Mouse (Mus musculus) erythroblast, embryonic 14.5 days (primary cell): Measurements from ENCODE around the gene Gm3033. TPM values are rescaled to one million over a fixed set of nuclear protein-coding genes. Genes with fewer than 3 reads are reported as not detected.
"Not testable (repeated sequence)": the region's sequence is repeated elsewhere in the genome, so short reads cannot be mapped to it uniquely, and the experiment has no call there.

Experiments used
- H3K27me3 ChIP-seq: 2 replicates; pipeline ENCODE4 v1.6.1; 2012; ENCODE audit warnings: inconsistent platforms; ENCODE audit not compliant: control insufficient read depth
- H3K36me3 ChIP-seq: 2 replicates; pipeline ENCODE4 v1.6.1; 2012; ENCODE audit warnings: mild to moderate bottlenecking, inconsistent platforms; ENCODE audit not compliant: control insufficient read depth
- H3K4me1 ChIP-seq: 2 replicates; pipeline ENCODE4 v1.6.1; 2012; ENCODE audit warnings: inconsistent platforms; ENCODE audit not compliant: control insufficient read depth
- H3K4me3 ChIP-seq: replicated peaks from 2 replicates; pipeline ENCODE3; 2012; ENCODE audit warnings: moderate library complexity, mild to moderate bottlenecking, inconsistent platforms
- H3K9me3 ChIP-seq: 2 replicates; pipeline ENCODE4 v1.6.1; 2012; ENCODE audit warnings: low read length, inconsistent platforms, mixed read lengths; ENCODE audit not compliant: control insufficient read depth
- polyA plus RNA-seq: library from polyadenylated mRNA; stranded (reverse); fragments of >175 nt; gene quantifications from 2 replicates; pipeline ENCODE4 v1.2.3, GENCODE M21; 2012

Gene Gm3033
- not detected in 2 replicates for polyA plus RNA-seq

DNA sequence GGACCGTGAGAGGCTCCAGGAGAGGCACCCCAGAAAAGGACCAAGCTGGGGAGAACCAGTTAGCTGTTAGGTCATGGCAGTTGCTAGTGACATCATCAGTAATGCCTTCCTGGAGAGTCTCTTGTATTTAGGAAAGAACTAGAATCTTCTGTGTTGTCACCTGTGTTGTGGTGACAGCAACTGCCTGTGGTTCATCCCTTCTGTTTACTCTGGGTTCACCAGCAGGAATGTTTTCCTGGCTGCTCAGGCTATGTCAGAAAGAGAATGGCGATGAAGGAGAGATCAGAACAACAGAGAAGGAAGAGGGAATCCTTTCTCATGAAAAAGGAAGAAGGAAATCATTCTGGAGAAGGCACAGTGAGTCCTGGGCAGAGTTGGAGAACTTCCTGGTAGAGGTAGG lies at the start of gene Gm3033:
TSS of gene Gm3033 (plus strand) at position 301 of the 400 bp plus-strand sequence.
- H3K9me3 ChIP-seq, H3K4me3 ChIP-seq, H3K4me1 ChIP-seq, H3K27me3 ChIP-seq, H3K36me3 ChIP-seq: not testable (repeated sequence)

DNA sequence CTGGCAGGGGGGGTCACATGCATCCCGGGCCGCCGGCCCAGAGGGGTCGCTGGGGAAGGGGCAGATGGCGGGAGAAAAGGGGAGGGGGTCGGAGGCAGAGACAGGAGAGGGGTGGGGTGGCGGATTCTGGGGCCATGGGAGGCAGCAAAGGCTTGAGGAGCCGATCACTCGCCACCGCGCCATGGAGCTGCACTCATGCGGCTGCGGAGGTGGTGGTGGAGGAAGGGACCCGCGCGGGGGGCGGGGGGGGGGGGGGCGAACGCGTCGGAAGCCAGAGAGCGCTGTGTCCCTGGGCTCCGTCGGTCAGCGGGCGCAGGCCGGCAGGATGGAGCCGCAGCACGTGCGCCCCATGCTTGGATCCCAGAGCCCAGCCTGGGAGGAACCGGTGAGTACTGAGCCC lies 36.3 kb upstream of the Gm3033 start, which contains the start of gene Gm3002:
TSS of gene Gm3002 (plus strand) at position 301 of the 400 bp plus-strand sequence.
- H3K27me3 ChIP-seq, H3K9me3 ChIP-seq, H3K4me1 ChIP-seq, H3K36me3 ChIP-seq, H3K4me3 ChIP-seq: not testable (repeated sequence)

DNA sequence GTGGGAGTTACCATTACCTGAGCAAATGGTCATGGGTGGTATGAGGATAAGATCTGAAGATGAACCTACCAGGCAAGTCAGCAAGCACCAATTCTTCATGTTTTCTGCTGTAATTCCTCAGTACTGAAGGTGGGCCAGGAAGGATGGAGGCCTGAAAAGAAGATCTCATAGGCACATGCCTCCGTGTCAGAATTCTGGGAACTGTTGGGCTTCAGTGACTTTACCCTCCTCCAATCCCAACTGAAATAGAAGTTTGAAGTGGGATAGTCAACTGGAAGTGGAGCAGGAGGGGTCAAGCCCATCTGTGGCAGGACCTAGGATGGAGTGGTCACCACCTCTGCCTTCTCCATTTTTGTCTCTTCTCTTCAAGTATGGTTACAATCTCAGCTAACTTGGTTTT lies 37.8 kb downstream of the Gm3033 start, which contains the start of gene Gm2916:
TSS of gene Gm2916 (plus strand) at position 301 of the 400 bp plus-strand sequence.
- not testable (repeated sequence) for H3K9me3 ChIP-seq, H3K27me3 ChIP-seq, H3K4me1 ChIP-seq, H3K36me3 ChIP-seq, H3K4me3 ChIP-seq

Other genes starting within 250 kb of the Gm3033 start
- gene Gm3012, start 211.7 kb upstream of the Gm3033 start, polyA plus RNA-seq: not detected in 2 replicates
- gene Gm3020, start 194.2 kb upstream of the Gm3033 start, polyA plus RNA-seq: not detected in 2 replicates
- not detected in 2 replicates for gene Gm3043, start 157.5 kb upstream of the Gm3033 start, polyA plus RNA-seq
- not detected in 2 replicates for gene Gm3002, start 36.2 kb upstream of the Gm3033 start, polyA plus RNA-seq
- gene Gm2916, start 37.9 kb downstream of the Gm3033 start, polyA plus RNA-seq: not detected in 2 replicates
- gene Gm3029, start 85.5 kb downstream of the Gm3033 start, polyA plus RNA-seq: not detected in 2 replicates
- gene Gm3095, start 117.3 kb downstream of the Gm3033 start, polyA plus RNA-seq: not detected in 2 replicates
- gene Gm3099, start 152.1 kb downstream of the Gm3033 start, polyA plus RNA-seq: not detected in 2 replicates
- not detected in 2 replicates for gene Gm5796, start 177.7 kb downstream of the Gm3033 start, polyA plus RNA-seq
- gene Gm3115, start 237.9 kb downstream of the Gm3033 start, polyA plus RNA-seq: not detected in 2 replicates